Mouse (Mus musculus) brain, embryonic 14.5 days (tissue): Measurements from ENCODE around the gene Dmpk.

Experiments
- CTCF ChIP-seq: fragments of 200-500 bp; IDR thresholded peaks from 2 replicates; pipeline ENCODE4 v1.5.1; 2012; ENCODE audit warnings: inconsistent platforms, mild to moderate bottlenecking, moderate library complexity, borderline replicate concordance; ENCODE audit not compliant: insufficient read depth, insufficient read length; ENCODE audit errors: extremely low read depth
- POLR2A ChIP-seq: fragments of 200-500 bp; IDR thresholded peaks from 2 replicates; pipeline ENCODE4 v1.6.1; 2012; ENCODE audit warnings: mild to moderate bottlenecking, inconsistent platforms, borderline replicate concordance; ENCODE audit not compliant: poor library complexity, insufficient read depth, insufficient read length, severe bottlenecking; ENCODE audit errors: extremely low read depth

GRCm38 (mm10) chr7:19100290-19100689, 16.6 kb downstream of the Dmpk start:
- TF ChIP-seq CTCF (no peak), POLR2A (no peak)
